Mouse (Mus musculus) lung, embryonic 16.5 days (tissue): ENCODE measurements around the gene Zfp275. TPM values are rescaled to one million over a fixed set of nuclear protein-coding genes. Genes with fewer than 3 reads are reported as not detected.
A peak's percentile ranks its signal among the peaks of the same experiment; 100 is the strongest.

ENCODE experiments used
- ATAC-seq: fragments of 200-750 bp; cut with Nextera tagmentation; 2 replicates; pipeline ENCODE4 v1.8.0; 2017; ENCODE audit warnings: low read depth, mild to moderate bottlenecking, moderate library complexity
- H3K27ac ChIP-seq: fragments of 300-500 bp; sonication (generic); 2 replicates; pipeline ENCODE4 v1.5.1; 2014; ENCODE audit warnings: mild to moderate bottlenecking, control low read depth, low read length
- H3K27me3 ChIP-seq: fragments of 300-500 bp; sonication (generic); 2 replicates; pipeline ENCODE4 v1.6.1; 2014; ENCODE audit warnings: low read depth, low read length, mixed read lengths; ENCODE audit not compliant: control insufficient read depth, insufficient read depth
- H3K36me3 ChIP-seq: fragments of 300-500 bp; sonication (generic); 2 replicates; pipeline ENCODE4 v1.6.1; 2014; ENCODE audit warnings: low read length; ENCODE audit not compliant: control insufficient read depth, insufficient read depth
- H3K4me1 ChIP-seq: fragments of 300-500 bp; sonication (generic); replicated peaks from 2 replicates; pipeline ENCODE4 v1.6.1; 2014; ENCODE audit warnings: low read length, mixed read lengths; ENCODE audit not compliant: control insufficient read depth, insufficient read depth
- H3K4me2 ChIP-seq: fragments of 300-500 bp; sonication (generic); 2 replicates; pipeline ENCODE4 v1.6.1; 2014; ENCODE audit warnings: low read depth, low read length, control low read depth
- H3K4me3 ChIP-seq: fragments of 300-500 bp; sonication (generic); 2 replicates; pipeline ENCODE4 v1.5.1; 2014; ENCODE audit warnings: mild to moderate bottlenecking, low read length, control low read depth
- H3K9ac ChIP-seq: fragments of 300-500 bp; sonication (generic); 2 replicates; pipeline ENCODE4 v1.6.1; 2014; ENCODE audit warnings: low read length, control low read depth
- H3K9me3 ChIP-seq: fragments of 300-500 bp; sonication (generic); 2 replicates; pipeline ENCODE4 v1.6.1; 2016; ENCODE audit warnings: low read length; ENCODE audit not compliant: control insufficient read depth
- whole genome bisulfite sequencing: fragments of 180-500 bp; shearing (Covaris S2); extraction: QIAGEN DNeasy Blood & Tissue Kit; methylation state at CpG from one replicate; pipeline ENCODE4 v1.1.7; 2014; 5-methylcytosine and 5-hydroxymethylcytosine counted together
- polyA plus RNA-seq: library from polyadenylated mRNA; unstranded; fragments of >200 nt; fragmentation: Nextera tagmentation; extraction: Ambion mirVana; gene quantifications from 2 replicates; pipeline ENCODE4 v1.2.1, GENCODE M21; 2015

Gene Zfp275
- polyA plus RNA-seq, 1 experiment from 2014 or later: 13.8 TPM

DNA sequence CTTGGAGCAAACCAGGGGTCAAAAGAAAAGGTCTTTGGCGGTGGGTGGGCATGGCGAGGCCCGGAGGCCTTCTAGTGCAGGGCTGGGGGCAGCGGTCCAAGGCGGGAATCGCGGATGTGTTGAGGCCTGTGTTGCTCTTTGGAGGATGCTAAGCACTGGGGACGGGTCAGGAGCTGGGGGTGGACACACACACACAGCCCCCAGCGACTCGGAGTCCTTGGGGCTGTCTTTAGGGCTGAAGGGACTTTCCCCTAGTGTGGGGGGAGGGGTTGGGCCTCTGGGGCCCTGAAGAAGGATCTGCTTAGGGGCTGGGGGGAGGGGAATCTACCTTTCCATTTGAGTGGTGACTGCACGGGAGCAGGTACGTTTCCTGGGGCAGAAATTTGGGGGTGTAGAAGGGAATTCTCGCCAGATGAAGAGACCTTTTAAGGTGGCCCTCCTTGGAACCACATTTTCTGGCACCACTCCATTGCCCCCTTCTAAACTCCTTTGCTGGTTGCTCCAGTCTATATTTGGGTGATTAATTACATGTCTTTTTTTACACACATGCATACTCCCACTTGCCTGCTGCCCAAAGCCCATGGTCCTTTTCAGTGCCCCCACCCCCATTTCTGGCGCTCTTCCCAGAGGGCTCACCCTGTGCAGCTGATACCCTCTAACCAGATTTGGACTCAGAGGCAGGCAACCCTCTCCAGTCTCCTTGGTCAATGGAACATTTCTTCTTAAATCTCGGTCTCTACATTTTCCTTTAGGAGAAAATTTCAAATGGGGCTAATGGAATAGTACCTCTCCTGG lies 717 bp downstream of the Zfp275 start:
- ATAC-seq: peak; percentile 66
- WGBS: 23% methylated on average over 13 of the region's 15 CpGs
- Histone ChIP-seq H3K9me3 (no peaks in the 10 kb centered on the region), H3K27ac (peak overlapping the region; percentile 46), H3K36me3 (no peaks in the 10 kb centered on the region), H3K4me2 (peak overlapping the region; percentile 58), H3K9ac (peak overlapping the region; percentile 78), H3K4me1 (peaks cover 7% of the 10 kb centered on the region; the same call in 1 of the 2 replicates), H3K27me3 (no peaks in the 10 kb centered on the region), H3K4me3 (peak overlapping the region; percentile 71)

GRCm38 (mm10) chrX:73343802-73344201 lies 1.4 kb downstream of the Zfp275 start:
- H3K36me3 ChIP-seq: no peaks in the 10 kb centered on the region
- 93% methylated on average over 1 of the region's 1 CpGs for WGBS
- peak overlapping the region; percentile 58 for H3K4me2 ChIP-seq
- ATAC-seq: no peak
- no peak overlapping the region for H3K9ac ChIP-seq
- no peak overlapping the region for H3K4me3 ChIP-seq
- no peaks in the 10 kb centered on the region for H3K27me3 ChIP-seq
- peaks cover 7% of the 10 kb centered on the region; the same call in 1 of the 2 replicates for H3K4me1 ChIP-seq
- H3K9me3 ChIP-seq: no peaks in the 10 kb centered on the region
- no peak overlapping the region for H3K27ac ChIP-seq

DNA sequence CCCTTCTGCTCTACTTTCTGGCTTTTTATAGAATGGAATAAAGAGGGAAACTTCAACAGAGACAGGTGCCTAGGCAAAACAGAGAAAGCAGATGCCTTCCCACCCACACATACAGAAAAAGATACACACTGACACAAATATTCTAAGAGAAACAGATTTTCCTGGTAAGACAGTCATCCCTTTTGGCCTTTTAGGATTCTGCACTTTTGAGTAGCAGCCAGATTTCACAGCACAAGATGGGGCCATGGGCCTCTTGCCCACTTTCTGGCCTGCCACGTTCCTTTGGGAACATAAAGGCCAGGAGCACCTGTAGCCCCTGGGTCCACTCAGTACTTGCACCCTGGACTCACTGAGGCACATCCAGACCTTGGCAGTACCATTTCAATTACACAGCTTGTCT lies 1.9 kb downstream of the Zfp275 start:
- Histone ChIP-seq H3K36me3 (no peaks in the 10 kb centered on the region), H3K27me3 (no peaks in the 10 kb centered on the region), H3K9me3 (no peaks in the 10 kb centered on the region), H3K4me3 (no peak overlapping the region), H3K9ac (no peak overlapping the region), H3K4me1 (peaks cover 7% of the 10 kb centered on the region; the same call in 1 of the 2 replicates), H3K4me2 (no peak overlapping the region), H3K27ac (no peak overlapping the region)
- no peak for ATAC-seq
- WGBS: 81% methylated on average over 1 of the region's 1 CpGs

DNA sequence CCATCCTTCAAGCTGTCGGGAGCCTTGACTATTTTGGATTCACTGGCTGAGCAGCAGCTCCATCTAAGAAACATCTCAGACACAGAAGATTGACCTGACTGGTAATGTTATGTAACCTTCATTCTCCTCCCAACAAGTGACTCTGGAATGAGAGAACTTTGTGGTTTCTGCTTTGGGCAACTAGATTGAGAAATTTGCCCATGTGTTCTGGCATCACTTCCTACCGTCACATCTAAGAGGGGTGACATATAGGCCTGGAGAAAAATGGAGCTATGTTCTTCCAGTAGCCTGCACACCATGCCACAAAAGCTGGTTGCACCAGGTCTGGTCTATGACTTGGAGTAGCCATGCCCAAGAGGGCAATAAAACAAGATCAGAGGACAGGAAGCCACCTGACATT lies 13.7 kb downstream of the Zfp275 start:
- peaks cover 28% of the 10 kb centered on the region for H3K36me3 ChIP-seq

DNA sequence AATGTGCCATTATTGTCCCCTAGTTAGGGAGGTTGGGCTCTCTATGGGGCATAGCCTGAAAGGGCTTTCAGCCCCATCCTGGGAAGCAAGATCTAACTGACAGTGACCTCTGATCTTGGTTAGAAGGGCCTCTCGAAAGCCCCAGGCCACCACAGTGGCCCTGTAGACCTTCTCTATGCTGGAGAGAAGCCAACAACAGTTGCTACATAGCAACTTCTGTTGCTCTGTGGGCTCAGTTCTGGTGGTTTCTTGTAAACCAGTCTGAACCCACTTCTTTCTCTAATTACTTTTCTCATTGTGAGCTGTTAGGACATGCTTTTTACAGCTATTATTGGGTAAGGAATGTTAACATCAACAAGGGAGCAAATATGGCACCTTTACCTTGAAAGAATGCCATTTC lies 14.3 kb downstream of the Zfp275 start:
- Histone ChIP-seq H3K4me1 (no peaks in the 10 kb centered on the region), H3K4me3 (no peak overlapping the region), H3K36me3 (peaks cover 26% of the 10 kb centered on the region), H3K27me3 (no peaks in the 10 kb centered on the region), H3K9me3 (0 out of 2 replicates have a peak, but pooled peaks cover 3% of the 10 kb centered on the region), H3K9ac (no peak overlapping the region), H3K4me2 (no peak overlapping the region), H3K27ac (no peak overlapping the region)
- no peak for ATAC-seq
- WGBS: 80% methylated on average over 1 of the region's 1 CpGs

More for the DNA sequence above, 13.7 kb downstream of the Zfp275 start:
- WGBS: 87% methylated on average over 2 of the region's 2 CpGs
- H3K9ac ChIP-seq: no peak overlapping the region
- H3K27ac ChIP-seq: no peak overlapping the region
- H3K4me2 ChIP-seq: no peak overlapping the region
- H3K9me3 ChIP-seq: 0 out of 2 replicates have a peak, but pooled peaks cover 3% of the 10 kb centered on the region
- H3K4me3 ChIP-seq: no peak overlapping the region
- ATAC-seq: no peak
- H3K4me1 ChIP-seq: no peaks in the 10 kb centered on the region
- H3K27me3 ChIP-seq: no peaks in the 10 kb centered on the region

GRCm38 (mm10) chrX:73363291-73363690 lies 20.9 kb downstream of the Zfp275 start:
- no peak for ATAC-seq
- Histone ChIP-seq H3K27me3 (no peaks in the 10 kb centered on the region), H3K4me2 (no peak overlapping the region), H3K9me3 (no peaks in the 10 kb centered on the region), H3K4me1 (no peaks in the 10 kb centered on the region), H3K36me3 (no peaks in the 10 kb centered on the region; the same call in 1 of the 2 replicates), H3K9ac (no peak overlapping the region), H3K4me3 (no peak overlapping the region), H3K27ac (no peak overlapping the region)

GRCm38 (mm10) chrX:73384419-73384818 lies 42.0 kb downstream of the Zfp275 start:
- no peaks in the 10 kb centered on the region for H3K9me3 ChIP-seq
- no peak overlapping the region for H3K27ac ChIP-seq
- no peaks in the 10 kb centered on the region for H3K36me3 ChIP-seq
- no peak overlapping the region for H3K9ac ChIP-seq
- H3K4me1 ChIP-seq: no peaks in the 10 kb centered on the region
- H3K4me3 ChIP-seq: no peak overlapping the region
- H3K27me3 ChIP-seq: no peaks in the 10 kb centered on the region
- no peak overlapping the region for H3K4me2 ChIP-seq
- ATAC-seq: no peak
- 58% methylated on average over 6 of the region's 6 CpGs for WGBS

DNA sequence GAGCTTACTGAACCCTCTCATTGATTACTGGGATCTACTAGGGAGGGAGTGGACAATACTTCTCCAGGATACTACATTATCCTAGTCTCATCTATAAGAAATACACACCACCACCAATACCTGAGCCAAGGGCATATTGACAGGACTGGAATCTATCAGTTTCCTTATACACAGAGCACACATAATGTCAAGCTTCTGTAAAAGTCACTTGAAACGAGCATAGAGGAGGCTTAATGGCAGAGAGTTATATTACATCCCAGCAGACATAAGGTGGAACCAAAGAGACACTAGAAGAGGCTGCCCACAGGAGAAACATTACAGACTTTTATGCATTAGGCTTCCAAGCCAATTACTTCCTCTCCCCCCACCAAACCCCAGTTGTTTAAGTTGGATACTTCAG lies 42.5 kb downstream of the Zfp275 start:
- no peaks in the 10 kb centered on the region for H3K27me3 ChIP-seq
- no peaks in the 10 kb centered on the region for H3K4me1 ChIP-seq
- no peak for ATAC-seq
- no peak overlapping the region for H3K4me2 ChIP-seq
- H3K27ac ChIP-seq: no peak overlapping the region
- no peaks in the 10 kb centered on the region for H3K36me3 ChIP-seq
- H3K9ac ChIP-seq: no peak overlapping the region
- 8% methylated on average over 1 of the region's 1 CpGs for WGBS
- H3K9me3 ChIP-seq: no peaks in the 10 kb centered on the region
- H3K4me3 ChIP-seq: no peak overlapping the region

GRCm38 (mm10) chrX:73391481-73391880 lies 49.1 kb downstream of the Zfp275 start:
- ATAC-seq: no peak
- 74% methylated on average over 4 of the region's 4 CpGs for WGBS
- Histone ChIP-seq H3K9ac (no peak overlapping the region), H3K9me3 (no peaks in the 10 kb centered on the region), H3K36me3 (no peaks in the 10 kb centered on the region), H3K27ac (no peak overlapping the region), H3K4me3 (no peak overlapping the region), H3K27me3 (no peaks in the 10 kb centered on the region), H3K4me2 (no peak overlapping the region), H3K4me1 (no peaks in the 10 kb centered on the region)
